Mouse (Mus musculus): ENCODE results near the gene Morc3. TPM values are rescaled to one million over a fixed set of nuclear protein-coding genes. Genes with fewer than 3 reads are reported as not detected.

Morc3 gene
- polyA plus RNA-seq, 1 experiment from 2014 or later: 41.9 TPM

DNA sequence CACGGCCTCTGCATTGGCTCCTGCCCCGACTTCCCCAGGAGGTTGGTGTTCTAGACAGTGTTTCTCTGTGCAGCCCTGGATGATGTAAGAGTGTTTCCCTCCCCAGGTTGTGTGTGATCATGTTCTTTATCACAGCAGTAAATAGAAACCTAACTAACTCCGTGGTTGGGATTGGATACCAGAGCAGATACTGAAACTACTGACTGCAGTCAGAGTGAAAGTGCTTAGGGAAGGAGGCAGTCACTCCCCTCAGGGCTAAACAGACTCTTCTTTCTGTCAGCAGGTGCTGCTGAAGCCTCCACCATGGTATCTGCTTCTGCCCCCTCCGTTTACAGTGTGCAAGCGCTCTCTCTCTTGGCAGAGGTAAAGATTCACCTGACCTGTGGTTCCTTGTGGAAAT is 33.3 kb upstream of the Morc3 start:
- WGBS: 75% methylated on average over 5 of the region's 5 CpGs
- peaks cover 24% of the 10 kb centered on the region for H3K36me3 ChIP-seq (ENCODE audit: poor library complexity, severe bottlenecking)

DNA sequence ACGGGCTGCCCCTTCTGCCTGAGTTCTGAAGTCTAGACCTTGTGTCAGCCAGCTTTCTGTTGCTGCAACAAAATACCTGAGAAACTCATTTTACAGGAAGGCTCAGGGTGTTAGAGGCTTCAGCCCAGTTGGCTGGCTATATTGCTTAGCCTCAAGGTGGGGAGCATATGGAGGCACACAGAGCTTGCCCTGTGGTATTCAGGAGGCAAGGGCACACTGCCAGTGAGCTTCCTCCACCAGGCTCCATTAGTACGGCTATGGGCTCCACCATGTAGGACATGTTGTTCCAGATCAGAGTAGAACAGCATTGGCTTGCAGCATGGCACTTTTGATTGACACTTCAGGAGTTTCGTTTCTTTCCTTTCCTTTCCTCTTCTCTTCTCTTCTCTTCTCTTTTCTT is 32.9 kb upstream of the Morc3 start:
- no peak overlapping the region for H3K27ac ChIP-seq
- no peak overlapping the region for H3K4me2 ChIP-seq
- H3K27me3 ChIP-seq: no peaks in the 10 kb centered on the region
- H3K4me3 ChIP-seq: no peak overlapping the region
- no peaks in the 10 kb centered on the region for H3K9me3 ChIP-seq (replicated peaks)
- ATAC-seq: no peak
- peaks cover 25% of the 10 kb centered on the region for H3K36me3 ChIP-seq (ENCODE audit: poor library complexity, severe bottlenecking)
- WGBS: 88% methylated on average over 3 of the region's 3 CpGs
- no peak overlapping the region for H3K9ac ChIP-seq
- H3K4me1 ChIP-seq: no peaks in the 10 kb centered on the region

More for the DNA sequence above, 33.3 kb upstream of the Morc3 start:
- no peaks in the 10 kb centered on the region for H3K27me3 ChIP-seq
- ATAC-seq: no peak
- H3K27ac ChIP-seq: no peak overlapping the region
- no peak overlapping the region for H3K4me3 ChIP-seq
- H3K4me1 ChIP-seq: no peaks in the 10 kb centered on the region
- H3K9me3 ChIP-seq (replicated peaks): no peaks in the 10 kb centered on the region
- H3K9ac ChIP-seq: no peak overlapping the region
- no peak overlapping the region for H3K4me2 ChIP-seq

DNA sequence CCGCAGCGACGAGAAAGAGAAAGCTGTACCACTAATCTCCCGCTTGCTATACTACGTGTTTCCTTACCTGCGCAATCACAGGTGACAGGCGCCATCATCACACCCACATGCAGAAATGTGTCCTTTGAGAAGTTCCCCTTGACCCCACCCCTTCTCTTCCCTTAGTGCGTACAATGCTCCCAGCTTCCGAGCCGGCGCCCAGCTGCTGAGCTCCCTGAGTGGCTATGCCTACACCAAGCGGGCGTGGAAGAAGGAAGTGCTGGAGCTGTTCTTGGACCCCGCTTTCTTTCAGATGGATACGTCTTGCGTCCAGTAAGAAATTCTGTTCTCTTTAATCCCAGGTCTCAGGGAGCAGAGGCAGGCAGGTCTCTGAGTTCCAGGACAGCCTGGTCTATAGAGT is 32.0 kb upstream of the Morc3 start:
- Histone ChIP-seq H3K4me2 (no peak overlapping the region), H3K4me1 (no peaks in the 10 kb centered on the region), H3K9ac (no peak overlapping the region), H3K36me3 (ENCODE audit: poor library complexity, severe bottlenecking) (peaks cover 25% of the 10 kb centered on the region), H3K27me3 (no peaks in the 10 kb centered on the region), H3K4me3 (no peak overlapping the region), H3K27ac (no peak overlapping the region), H3K9me3 (replicated peaks) (no peaks in the 10 kb centered on the region)
- WGBS: 95% methylated on average over 16 of the region's 16 CpGs
- ATAC-seq: no peak

DNA sequence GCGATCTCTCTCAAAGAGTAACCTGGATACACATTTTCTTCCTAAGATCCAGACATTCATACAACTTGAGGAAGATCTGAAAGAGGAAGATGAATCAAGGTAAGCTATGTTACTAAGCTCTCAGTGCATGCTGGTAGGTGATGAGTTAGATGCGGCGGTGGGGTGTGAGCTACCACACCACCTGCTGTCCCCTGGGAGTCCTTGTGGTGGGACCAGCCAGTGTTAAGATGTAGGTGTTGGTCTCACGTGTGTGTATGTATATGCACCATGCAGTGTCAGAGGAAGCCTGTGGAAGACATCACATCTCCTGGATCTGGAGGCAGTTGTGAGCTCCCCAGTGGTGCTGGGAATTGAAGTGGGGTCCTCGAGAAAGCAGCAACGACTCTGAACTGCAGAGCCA is 24.8 kb upstream of the Morc3 start:
- Histone ChIP-seq H3K27ac (no peak overlapping the region), H3K36me3 (ENCODE audit: poor library complexity, severe bottlenecking) (peaks cover 60% of the 10 kb centered on the region), H3K4me1 (peaks cover 3% of the 10 kb centered on the region; the same call in 1 of the 2 replicates), H3K4me2 (no peak overlapping the region), H3K27me3 (no peaks in the 10 kb centered on the region), H3K9me3 (replicated peaks) (peaks cover 10% of the 10 kb centered on the region), H3K4me3 (no peak overlapping the region), H3K9ac (no peak overlapping the region)
- WGBS: 96% methylated on average over 6 of the region's 6 CpGs
- ATAC-seq: no peak

DNA sequence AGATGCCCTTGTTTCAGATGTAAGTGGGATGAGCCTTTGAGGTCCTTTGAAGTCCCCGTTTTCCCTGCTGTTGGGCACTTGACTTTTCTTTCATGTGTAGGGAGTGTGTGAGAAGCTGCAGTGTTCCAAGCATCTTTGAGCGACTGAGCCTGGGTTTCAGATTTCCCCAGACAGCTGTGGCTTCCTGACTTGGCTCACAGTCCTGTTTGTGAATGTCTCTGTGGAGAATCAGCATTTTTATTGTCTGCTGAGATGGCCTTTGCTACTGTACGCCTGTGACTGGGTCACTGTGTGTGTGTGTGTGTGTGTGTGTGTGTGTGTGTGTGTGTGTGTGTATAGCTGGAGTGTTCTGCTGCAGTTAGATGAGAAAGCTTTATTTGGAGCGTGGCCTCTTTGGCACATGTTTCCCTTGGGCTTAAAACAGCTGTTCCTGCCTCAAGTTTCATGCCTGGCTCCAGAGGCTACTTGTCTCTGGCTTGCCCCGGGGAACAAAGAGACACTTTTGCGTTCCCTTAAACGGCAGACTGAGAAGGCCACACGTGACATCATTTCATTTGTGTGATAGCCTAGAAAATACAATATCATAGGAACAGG is 23.9 kb upstream of the Morc3 start:
- peaks cover 64% of the 10 kb centered on the region for H3K36me3 ChIP-seq (ENCODE audit: poor library complexity, severe bottlenecking)

DNA sequence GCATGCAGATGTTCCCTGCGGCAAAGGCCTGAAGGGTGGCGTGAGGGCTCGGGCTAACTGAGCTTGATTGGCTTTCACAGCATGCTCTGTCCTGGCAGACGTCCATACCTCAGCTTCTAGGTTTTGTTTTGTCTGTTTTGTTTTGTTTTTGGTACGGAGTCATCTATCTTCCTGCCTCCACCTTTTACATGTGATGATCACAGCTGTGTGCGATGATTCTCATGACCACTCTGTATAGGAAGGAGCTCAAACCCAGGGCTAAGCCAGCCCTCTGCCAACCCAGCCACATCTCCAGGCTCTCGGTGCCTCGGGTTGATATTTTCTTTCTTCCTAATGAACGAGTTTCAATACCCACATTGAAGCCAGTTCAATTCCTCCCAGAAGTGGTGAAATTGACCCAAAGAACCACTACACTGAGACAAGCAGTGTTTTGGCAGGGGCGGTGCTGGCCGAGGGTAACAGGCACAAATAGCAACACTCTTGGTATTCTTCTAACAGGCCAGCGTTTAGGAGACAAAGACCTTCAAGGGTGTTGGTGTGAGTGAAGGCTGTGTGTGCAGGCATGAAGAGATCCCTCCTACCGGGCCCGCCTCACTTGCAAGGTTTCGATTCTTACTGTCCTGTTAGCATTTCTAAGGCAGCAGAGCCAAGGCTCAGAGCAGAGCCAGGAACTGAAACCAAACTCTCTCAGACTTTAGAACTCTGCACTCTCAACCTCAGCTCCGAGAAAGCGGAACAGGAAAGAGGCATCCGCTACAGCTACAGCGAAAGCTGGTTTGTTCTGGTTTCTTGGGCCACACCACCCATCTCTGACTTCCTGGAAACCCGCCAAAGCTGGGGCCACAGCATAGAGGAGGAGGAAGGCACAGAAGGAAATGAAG is 15.8 kb upstream of the Morc3 start:
- H3K4me1 ChIP-seq: peaks cover 10% of the 10 kb centered on the region
- H3K4me3 ChIP-seq: no peak overlapping the region
- ATAC-seq: no peak
- peaks cover 15% of the 10 kb centered on the region for H3K36me3 ChIP-seq (ENCODE audit: poor library complexity, severe bottlenecking)
- 48% methylated on average over 20 of the region's 20 CpGs for WGBS
- H3K9ac ChIP-seq: no peak overlapping the region
- H3K27me3 ChIP-seq: no peaks in the 10 kb centered on the region
- peaks cover 9% of the 10 kb centered on the region for H3K9me3 ChIP-seq (replicated peaks)
- peak overlapping the region; percentile 10; the same call in 1 of the 2 replicates for H3K4me2 ChIP-seq
- 0 out of 2 replicates have a peak overlapping the region, but pooled peaks have one; percentile 10 for H3K27ac ChIP-seq

More for the DNA sequence above, 23.9 kb upstream of the Morc3 start:
- H3K9ac ChIP-seq: no peak overlapping the region
- ATAC-seq: no peak
- peaks cover 10% of the 10 kb centered on the region for H3K9me3 ChIP-seq (replicated peaks)
- H3K4me1 ChIP-seq: peaks cover 3% of the 10 kb centered on the region; the same call in 1 of the 2 replicates
- H3K4me2 ChIP-seq: no peak overlapping the region
- H3K27me3 ChIP-seq: no peaks in the 10 kb centered on the region
- no peak overlapping the region for H3K4me3 ChIP-seq
- WGBS: 57% methylated on average over 8 of the region's 8 CpGs
- H3K27ac ChIP-seq: no peak overlapping the region

DNA sequence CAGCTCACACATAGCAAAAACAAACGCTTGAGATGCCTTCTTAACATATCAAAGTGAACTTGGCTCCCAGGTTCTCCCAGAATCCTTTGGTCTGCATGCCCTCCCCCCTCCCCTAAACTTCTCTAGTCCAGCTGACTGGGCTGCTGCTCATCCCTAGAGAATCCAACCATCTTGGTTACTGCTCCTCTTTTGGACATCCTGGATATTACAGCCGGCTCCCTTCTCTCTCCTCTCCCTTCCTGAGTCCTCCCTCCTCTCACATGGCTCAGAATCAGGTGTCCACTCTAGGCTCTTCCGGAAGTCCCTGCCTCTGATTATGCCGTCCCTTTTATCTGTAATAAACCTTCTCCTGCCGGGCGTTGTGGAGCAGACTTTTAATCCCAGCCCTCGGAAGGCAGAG is 15.1 kb upstream of the Morc3 start:
- H3K9me3 ChIP-seq (replicated peaks): peaks cover 1% of the 10 kb centered on the region
- H3K36me3 ChIP-seq (ENCODE audit: poor library complexity, severe bottlenecking): peaks cover 7% of the 10 kb centered on the region
- no peak overlapping the region for H3K4me2 ChIP-seq
- no peak overlapping the region for H3K9ac ChIP-seq
- no peak for ATAC-seq
- H3K27me3 ChIP-seq: no peaks in the 10 kb centered on the region
- peaks cover 10% of the 10 kb centered on the region for H3K4me1 ChIP-seq
- WGBS: 83% methylated on average over 7 of the region's 7 CpGs
- H3K4me3 ChIP-seq: no peak overlapping the region
- H3K27ac ChIP-seq: no peak overlapping the region

DNA sequence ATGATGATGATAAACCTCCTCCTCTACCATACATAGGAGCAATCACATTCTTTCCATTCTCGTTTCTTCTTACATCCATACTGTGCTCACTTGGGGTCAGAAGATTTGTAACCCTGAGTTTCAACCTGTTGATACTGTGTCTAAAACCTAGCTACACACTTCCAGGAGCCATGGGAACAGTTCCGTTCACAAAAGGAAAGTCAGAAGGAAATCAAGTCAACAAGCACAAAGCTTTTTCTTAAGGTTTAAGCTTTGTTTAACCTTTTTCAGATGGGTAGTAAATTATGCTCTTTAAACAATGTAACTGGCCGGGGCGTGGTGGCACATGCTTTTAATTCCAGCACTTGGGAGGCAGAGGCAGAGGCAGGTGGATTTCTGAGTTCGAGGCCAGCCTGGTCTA is 14.6 kb upstream of the Morc3 start:
- Histone ChIP-seq H3K36me3 (ENCODE audit: poor library complexity, severe bottlenecking) (peaks cover 2% of the 10 kb centered on the region), H3K4me1 (peaks cover 10% of the 10 kb centered on the region), H3K9me3 (replicated peaks) (no peaks in the 10 kb centered on the region; the same call in 1 of the 2 replicates), H3K4me2 (no peak overlapping the region), H3K4me3 (no peak overlapping the region), H3K27me3 (no peaks in the 10 kb centered on the region), H3K9ac (no peak overlapping the region), H3K27ac (no peak overlapping the region)
- no peak for ATAC-seq
- 91% methylated on average over 5 of the region's 5 CpGs for WGBS

DNA sequence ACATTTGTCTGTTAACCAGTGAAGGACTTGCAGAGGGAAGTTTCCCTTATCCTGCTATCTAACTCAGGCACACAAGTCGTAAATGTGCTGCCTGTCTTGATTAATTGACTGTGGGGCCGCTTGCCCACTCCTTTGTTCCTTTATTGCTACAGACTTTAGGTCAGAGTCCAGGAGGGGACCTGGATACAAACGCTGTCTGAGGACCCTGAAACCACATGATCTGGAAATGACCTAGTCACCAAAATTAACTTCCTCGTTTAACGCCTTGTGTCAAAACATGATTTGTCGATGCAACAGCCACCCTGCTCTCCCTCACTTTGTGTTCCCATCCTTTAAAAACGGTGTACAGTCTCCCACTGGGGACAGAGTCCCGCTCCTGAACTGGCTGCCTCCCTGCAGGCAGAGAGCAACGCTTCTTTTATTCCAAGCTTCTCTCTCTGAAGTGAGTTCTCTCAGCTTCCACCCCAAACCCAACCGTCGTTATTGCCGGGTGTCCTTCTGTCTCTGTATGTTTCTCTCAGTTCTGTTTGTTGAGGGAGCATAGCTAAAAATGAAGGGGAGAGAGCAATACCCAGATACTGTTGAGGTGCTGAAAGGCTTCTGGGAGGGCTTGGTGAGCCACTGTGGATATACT is 13.1 kb upstream of the Morc3 start:
- peaks cover 10% of the 10 kb centered on the region for H3K9me3 ChIP-seq (replicated peaks)
- H3K4me1 ChIP-seq: peaks cover 10% of the 10 kb centered on the region
- no peak overlapping the region for H3K9ac ChIP-seq
- H3K36me3 ChIP-seq (ENCODE audit: poor library complexity, severe bottlenecking): no peaks in the 10 kb centered on the region
- H3K4me3 ChIP-seq: no peak overlapping the region
- H3K27ac ChIP-seq: no peak overlapping the region
- H3K4me2 ChIP-seq: no peak overlapping the region
- 54% methylated on average over 12 of the region's 12 CpGs for WGBS
- ATAC-seq: no peak
- no peaks in the 10 kb centered on the region for H3K27me3 ChIP-seq

DNA sequence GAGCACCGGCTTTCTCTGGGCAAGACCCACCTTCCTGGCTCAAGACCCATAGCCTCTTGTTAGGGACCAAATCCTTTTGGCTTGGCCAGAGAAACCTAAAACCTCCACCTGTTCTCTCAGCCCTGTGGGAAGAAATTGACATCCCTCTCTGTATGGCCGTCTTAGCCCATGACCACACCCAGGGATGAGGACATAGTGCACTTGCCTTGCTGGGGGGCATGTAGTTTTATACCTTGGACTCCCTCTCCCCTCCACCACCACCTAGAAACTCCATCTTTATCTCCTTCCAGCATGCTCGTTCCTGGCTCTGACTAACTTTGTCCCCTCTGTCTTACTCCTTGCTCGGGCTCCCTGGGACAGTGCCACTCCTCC is 12.6 kb upstream of the Morc3 start:
- Histone ChIP-seq H3K27ac (no peak overlapping the region), H3K27me3 (no peaks in the 10 kb centered on the region), H3K9me3 (replicated peaks) (peaks cover 15% of the 10 kb centered on the region), H3K36me3 (ENCODE audit: poor library complexity, severe bottlenecking) (no peaks in the 10 kb centered on the region), H3K4me3 (no peak overlapping the region), H3K9ac (no peak overlapping the region), H3K4me1 (peaks cover 10% of the 10 kb centered on the region), H3K4me2 (no peak overlapping the region)
- 86% methylated on average over 4 of the region's 4 CpGs for WGBS
- ATAC-seq: no peak

DNA sequence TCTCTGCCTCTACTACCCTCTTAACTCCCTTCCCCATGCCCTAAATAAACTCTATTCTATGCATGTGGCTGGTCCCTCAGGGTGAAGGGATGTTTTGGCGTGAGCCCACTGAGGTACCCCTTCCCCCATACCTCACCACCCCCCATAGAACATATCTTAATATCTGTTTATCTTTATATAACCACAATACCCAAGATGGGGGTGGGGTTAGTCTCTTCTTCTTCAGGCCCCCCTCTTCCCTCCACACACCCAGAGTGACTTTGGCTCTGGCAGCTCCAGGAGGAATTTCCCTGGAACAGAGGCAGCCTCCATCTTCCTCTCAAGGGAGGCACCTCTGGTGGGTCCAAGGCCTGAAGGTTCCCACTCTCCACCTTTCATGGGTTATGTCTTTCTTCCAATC is 11.9 kb upstream of the Morc3 start:
- Histone ChIP-seq H3K4me3 (no peak overlapping the region), H3K9me3 (replicated peaks) (peaks cover 16% of the 10 kb centered on the region), H3K9ac (no peak overlapping the region), H3K27ac (no peak overlapping the region), H3K27me3 (no peaks in the 10 kb centered on the region), H3K4me1 (peaks cover 10% of the 10 kb centered on the region), H3K36me3 (ENCODE audit: poor library complexity, severe bottlenecking) (no peaks in the 10 kb centered on the region), H3K4me2 (no peak overlapping the region)
- 89% methylated on average over 1 of the region's 1 CpGs for WGBS
- no peak for ATAC-seq

DNA sequence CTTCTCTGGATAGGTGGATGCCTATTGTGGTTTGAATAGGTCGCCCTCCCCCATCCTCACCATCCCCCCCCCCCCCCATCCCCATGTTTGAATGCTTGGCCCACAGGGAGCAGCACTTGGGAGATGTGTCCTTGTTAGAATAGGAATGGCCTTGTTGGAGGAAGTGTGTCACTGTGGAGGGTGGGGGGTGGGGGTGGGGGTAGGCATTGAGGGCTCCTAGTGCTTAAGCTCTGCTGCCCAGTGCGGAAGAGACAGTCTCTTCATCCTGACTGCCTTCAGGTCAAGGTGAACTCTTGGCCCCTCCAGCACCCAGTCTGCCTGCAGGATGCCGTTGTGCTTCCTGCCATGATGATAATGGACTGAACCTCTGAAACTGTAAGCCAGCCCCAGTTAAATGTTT is 10.2 kb upstream of the Morc3 start:
- Histone ChIP-seq H3K9ac (no peak overlapping the region), H3K27ac (no peak overlapping the region), H3K36me3 (ENCODE audit: poor library complexity, severe bottlenecking) (no peaks in the 10 kb centered on the region), H3K4me1 (no peaks in the 10 kb centered on the region), H3K27me3 (no peaks in the 10 kb centered on the region), H3K4me3 (no peak overlapping the region), H3K4me2 (no peak overlapping the region), H3K9me3 (replicated peaks) (peaks cover 16% of the 10 kb centered on the region)
- 81% methylated on average over 3 of the region's 3 CpGs for WGBS
- no peak for ATAC-seq
